Mouse (Mus musculus): ENCODE measurements around the gene Ankrd2. TPM values are rescaled to one million over a fixed set of nuclear protein-coding genes. Genes with fewer than 3 reads are reported as not detected.

Ankrd2 gene
- total RNA-seq, 2 experiments from 2014 or later = 121 to 331 TPM

GRCm38 (mm10) chr19:42045269-42046102 lies 9.7 kb downstream of the Ankrd2 start, which contains the start of gene Hoga1:
TSS of gene Hoga1 (plus strand) at chr19:42045610.
- intact Hi-C loops (cut with DNase I) = no loop called here
- peak; percentile 78 to 82 for DNase-seq

DNA sequence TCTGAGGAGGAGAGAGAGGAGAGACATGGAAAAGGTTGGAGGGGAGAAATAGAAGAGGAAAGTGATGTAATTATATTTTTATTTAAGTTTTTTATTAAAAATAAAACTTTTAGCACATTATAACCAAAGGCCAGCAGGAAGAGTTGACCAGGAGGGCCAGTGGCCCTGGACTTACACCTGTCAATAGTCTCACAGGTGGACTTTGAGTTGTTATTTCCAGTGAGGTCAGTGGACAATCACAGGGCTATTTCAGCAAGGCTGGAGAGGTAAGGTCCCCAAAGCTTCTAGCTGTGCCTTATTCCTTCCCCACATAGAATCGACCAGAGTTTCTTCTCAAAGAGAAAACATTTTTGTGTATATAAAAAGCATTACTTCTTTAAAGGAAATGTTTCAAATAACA lies 14.5 kb downstream of the Ankrd2 start:
- no peak for DNase-seq
- intact Hi-C loops (cut with DNase I) = no loop called here

DNA sequence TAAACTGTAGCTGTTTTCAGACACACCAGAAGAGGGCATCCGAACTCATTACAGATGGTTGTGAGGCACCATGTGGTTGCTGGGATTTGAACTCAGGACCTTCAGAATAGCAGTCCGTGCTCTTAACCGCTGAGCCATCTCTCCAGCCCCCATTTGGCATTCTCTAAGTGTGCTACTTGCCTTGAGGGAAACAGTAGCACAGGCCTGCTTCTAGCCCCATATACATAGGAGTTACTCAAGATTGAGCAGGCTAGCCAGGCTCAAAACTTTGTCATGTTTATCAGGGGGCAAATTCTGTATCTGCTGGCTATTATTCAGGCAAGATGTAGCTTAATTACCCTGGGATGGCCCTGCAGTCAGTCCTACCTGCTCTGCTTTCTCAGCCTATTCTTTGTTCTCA lies 15.6 kb downstream of the Ankrd2 start:
- no peak for DNase-seq
- intact Hi-C loops (cut with DNase I) = no loop called here

- DNase-seq = no peak
- intact Hi-C loops (cut with DNase I) = no loop called here
Observed at GRCm38 (mm10) chr19:42051948-42052347, 16.1 kb downstream of the Ankrd2 start, which contains the start of gene 4933411K16Rik. TSS of gene 4933411K16Rik (plus strand) at chr19:42052248.

GRCm38 (mm10) chr19:42054255-42054654 lies 18.5 kb downstream of the Ankrd2 start:
- intact Hi-C loops (cut with DNase I) = no loop called here
- DNase-seq = no peak

- peak; percentile 66 to 82 for DNase-seq
- intact Hi-C loops (cut with DNase I) = no loop called here
Observed at GRCm38 (mm10) chr19:42055881-42056280, 20.1 kb downstream of the Ankrd2 start.

DNA sequence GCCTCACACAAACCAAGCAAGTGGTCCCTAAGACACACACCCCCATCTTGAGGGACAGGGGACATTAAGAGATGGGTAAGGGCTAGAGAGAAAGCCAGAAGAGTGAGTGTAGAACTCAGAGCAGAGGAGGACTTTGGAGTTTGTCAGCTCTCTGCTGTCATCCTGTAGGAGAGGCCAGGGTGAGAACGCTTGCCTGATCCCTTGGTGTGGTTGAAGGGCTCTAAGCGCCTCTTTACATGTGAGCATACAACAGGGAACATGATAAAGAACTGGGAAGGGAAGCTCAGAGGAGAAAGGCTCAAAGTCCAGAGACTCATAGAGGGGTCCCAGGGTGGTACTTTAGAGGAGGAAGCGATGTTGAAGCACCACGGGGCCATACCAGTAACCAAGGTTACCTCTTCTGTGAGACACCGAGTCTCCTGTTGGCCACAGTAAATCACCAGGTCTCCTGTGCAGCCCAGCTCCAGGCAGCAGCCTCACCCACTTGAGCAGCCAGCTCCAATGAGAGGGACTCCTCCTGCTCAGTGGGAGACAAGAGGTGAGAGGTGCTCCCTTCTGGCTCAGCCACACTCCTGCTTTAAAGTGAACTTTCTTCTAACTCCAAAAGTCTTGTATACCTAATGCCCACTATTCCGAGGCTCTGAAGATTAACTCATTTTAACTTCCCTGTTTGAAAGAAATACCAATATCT lies 21.1 kb downstream of the Ankrd2 start:
- DNase-seq = no peak
- intact Hi-C loops (cut with DNase I) = no loop called here

DNA sequence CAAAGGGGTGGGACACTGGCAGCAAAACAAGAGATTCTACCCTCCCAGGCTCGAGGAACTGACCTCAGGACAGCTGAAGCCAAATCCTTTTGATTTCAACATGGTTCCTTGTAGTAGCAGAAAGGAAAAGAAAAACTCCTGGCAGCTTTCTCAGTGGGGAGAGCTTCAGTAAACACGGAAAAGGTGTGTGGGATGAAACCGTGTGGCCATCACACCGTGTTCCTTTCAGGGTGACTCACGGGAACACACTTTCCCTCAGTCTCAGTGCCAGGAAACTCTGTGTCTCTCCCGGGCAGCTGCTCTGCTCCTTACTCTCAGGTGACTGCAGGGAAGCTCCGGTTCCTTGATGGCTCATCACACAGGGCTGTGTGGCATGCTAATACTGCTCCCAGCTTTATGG lies 22.6 kb downstream of the Ankrd2 start:
- intact Hi-C loops (cut with DNase I) = no loop called here
- DNase-seq = no peak

DNA sequence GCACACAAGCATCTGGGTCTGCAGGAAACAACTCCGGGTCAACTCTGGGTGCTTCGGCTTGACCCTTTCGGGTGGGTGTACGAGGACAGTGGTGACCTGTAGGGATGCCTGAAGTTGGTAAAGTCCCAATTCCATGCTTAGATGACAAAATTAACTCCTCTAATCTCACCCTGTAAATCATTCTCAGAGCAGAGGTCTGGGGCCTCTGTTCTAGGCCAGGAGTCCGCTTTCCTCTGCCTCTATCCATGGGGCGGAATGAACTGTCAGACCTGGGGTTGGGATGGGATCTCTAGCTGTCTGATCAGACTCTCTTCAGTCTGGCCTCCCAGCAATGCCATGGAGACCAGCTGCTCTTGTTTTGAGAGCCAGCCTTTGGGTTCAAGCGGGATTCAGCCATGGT lies 25.6 kb downstream of the Ankrd2 start:
- intact Hi-C loops (cut with DNase I) = no loop called here
- no peak for DNase-seq

DNA sequence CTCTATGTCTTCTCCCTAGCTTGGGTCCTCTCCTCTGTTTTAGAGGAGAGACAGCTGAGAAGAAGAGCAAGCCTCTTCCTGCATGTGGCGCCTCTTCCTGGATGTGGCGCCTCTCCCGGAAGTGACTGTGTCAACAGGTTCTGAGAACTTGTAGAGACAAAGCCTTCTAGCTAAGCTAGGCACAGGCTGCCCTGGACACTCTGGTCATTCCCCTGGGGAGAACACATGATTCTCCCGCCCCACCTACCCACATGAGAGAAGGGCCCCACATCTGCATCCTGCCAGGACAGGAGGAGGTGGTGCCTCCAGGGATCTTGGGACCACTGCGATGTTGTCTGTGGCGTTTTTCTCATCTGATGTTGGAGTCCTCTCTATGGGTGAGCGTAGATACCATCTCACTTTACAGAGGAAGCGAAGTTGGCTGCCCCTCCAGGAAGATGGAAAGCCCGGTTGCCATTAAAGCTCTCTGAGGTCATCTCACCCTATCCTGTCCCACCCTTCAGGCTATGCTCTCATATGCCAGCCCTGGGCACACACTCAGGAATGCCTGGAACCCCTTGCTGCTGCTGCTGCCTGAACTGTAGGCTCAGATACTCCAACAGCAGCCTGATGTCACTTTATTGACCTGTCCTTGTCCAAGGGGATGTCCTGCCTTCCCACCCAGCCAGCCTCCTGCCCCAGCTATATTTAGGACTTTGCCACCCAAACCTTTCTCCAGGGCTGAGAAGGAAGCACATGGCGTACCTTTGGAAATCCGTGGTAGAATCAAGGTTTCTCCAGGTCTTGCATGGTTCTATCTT lies 32.8 kb downstream of the Ankrd2 start:
- intact Hi-C loops (cut with DNase I) = loop anchor here (2.0 kb wide), 1 partner anchor 34 kb away; the partner anchor contains the start of gene Ankrd2
- DNase-seq = peak; percentile 40 to 50

DNA sequence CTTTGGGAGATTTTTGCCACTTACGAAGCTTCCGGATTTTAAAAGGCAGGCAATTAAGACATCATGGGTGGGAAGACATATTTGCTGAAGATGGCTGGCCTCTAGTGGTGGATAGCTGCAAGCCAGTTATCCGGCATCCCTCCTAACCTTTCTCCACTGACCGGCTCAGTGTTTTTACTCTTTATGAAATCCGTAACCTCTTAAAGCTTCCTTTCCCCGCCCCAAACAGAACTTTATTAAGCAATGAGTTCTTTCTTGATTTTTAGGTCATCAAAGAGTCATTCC lies 33.4 kb downstream of the Ankrd2 start:
- DNase-seq = no peak
- intact Hi-C loops (cut with DNase I) = loop anchor here (2.0 kb wide), 1 partner anchor 34 kb away; the partner anchor contains the start of gene Ankrd2

DNA sequence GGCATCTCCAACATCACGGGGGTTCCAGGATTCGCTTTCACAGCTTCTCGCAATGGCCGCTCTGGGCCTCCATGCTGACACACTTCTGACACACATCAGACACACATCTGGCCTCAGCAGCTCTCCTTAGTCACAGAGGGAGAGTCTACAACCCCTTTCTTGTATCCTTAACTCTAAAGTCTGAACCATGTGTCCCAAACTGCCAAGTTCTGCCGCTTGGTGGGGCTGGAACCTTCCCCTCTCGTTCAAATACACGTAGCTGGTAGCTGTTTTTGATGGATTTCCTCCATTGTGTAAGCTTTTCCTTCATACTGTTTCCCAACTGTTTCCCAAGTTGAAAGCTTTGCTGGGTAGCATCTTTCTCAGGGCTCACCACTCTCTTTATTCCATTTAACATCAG lies 35.4 kb downstream of the Ankrd2 start:
- no peak for DNase-seq
- intact Hi-C loops (cut with DNase I) = no loop called here

DNA sequence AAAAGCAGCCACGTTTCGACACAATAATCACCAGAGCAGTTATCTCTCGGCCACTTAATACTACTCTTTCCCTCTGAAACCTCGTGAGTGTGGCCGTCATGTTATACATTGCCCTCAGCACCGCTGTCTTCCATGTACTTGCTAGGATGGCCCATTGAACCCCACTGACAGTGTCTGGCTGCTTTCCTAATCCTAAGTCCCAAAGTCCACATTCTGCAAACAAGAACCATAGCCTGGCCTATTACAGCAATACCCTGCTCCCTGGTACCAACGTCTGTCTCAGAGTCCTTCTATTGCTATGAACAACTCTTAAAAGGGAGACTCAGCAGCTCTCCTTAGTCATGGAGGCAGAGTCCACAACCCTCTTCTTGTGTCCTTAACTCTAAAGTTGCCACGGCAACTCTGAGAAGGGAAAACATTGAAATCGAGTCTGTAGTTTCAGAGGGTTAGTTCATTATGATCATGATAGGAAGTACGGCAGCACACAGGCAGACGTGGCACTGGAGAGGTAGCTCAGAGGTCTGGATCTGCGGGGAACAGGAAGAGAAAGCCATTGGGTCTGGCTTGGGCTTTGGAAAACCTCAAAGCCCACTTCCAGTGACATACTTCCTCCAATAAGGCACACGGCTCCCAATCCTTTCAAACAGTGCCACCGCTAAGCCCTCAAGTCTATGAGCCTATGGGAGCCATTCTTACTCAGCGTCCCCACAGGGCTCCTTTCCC lies 36.2 kb downstream of the Ankrd2 start:
- intact Hi-C loops (cut with DNase I) = no loop called here
- no peak for DNase-seq

DNA sequence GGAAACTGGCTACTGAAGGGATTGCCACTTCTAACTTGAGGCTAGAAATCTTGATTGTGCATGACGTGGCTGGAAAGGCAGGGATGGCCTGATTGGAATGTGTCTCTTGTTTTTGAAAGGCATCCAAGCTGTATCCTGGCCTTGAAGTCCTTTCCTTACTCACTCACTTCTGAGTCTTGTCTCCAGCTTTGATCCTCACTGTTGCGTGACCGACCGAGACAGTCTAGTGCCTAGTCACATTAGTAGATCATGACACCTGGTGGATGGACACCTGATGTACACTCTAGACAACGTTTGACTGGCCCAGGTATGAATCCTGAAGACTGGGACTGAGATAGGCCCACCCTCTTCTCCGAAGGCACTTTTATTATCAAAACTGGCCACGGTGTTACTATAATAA lies 37.0 kb downstream of the Ankrd2 start:
- DNase-seq = no peak
- intact Hi-C loops (cut with DNase I) = no loop called here

- intact Hi-C loops (cut with DNase I) = no loop called here
- no peak for DNase-seq
Observed at GRCm38 (mm10) chr19:42075051-42075450, 39.3 kb downstream of the Ankrd2 start.

DNA sequence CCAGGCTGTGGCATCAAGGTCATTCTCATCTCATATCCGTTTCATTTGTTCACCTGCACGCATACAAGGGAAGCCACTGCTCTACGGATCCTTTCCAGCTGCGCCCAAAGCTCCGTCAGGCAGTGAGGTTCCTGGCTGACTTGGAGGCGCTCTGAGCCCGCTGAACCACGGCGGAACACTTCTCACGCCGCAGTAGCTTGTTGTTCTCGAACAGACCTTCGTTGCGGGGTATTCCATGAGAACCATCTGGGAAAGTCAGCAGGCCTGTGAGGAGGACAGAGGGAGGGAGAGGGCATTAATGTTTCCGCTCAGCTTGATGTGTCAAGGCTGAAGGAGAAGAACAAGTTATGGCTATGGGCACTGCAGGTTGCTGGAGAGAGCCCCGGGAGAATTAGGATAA lies 40.2 kb downstream of the Ankrd2 start:
- intact Hi-C loops (cut with DNase I) = no loop called here
- no peak for DNase-seq

DNA sequence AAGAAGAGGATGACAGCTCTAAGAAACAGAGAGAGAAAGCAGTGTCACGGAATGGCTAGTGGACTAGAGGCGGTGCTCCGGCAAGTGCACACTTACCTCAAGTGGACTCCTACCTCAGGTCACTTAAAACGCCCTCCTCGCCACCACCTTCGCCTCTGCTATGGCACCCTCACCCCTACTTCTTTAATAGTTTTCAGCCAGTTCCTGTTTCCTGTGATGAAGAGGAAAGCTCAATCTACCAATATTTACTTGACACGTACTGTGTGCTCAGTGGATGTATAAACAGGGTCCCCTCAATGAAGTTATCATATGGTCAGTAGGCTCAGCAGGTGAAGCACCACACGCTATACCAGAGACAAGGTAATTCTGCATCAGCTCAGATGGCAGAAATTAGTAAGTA lies 42.8 kb downstream of the Ankrd2 start:
- no peak for DNase-seq

DNA sequence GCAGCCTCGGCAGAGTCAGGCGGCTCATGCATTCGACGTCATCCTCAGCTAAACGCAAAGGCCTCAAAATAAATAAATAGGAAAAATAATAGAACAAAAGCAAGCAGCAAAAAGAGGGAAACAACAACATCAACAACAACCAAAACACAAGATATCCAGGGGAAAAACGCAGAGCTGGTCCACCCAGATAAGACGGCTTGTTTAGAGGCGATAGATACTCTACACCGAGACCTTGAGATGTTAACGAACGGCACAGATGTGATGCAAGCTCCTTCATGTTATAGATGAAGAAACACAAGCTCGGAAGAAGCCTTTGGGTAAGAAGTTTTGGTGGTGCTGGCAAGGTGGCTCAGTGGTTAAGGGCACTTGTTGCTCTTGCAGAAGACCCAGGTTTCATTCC lies 43.2 kb downstream of the Ankrd2 start:
- DNase-seq = no peak
- intact Hi-C loops (cut with DNase I) = no loop called here

More for the DNA sequence above, 42.8 kb downstream of the Ankrd2 start:
- intact Hi-C loops (cut with DNase I) = no loop called here

- intact Hi-C loops (cut with DNase I) = no loop called here
Observed at GRCm38 (mm10) chr19:42079950-42080349, 44.1 kb downstream of the Ankrd2 start.

DNA sequence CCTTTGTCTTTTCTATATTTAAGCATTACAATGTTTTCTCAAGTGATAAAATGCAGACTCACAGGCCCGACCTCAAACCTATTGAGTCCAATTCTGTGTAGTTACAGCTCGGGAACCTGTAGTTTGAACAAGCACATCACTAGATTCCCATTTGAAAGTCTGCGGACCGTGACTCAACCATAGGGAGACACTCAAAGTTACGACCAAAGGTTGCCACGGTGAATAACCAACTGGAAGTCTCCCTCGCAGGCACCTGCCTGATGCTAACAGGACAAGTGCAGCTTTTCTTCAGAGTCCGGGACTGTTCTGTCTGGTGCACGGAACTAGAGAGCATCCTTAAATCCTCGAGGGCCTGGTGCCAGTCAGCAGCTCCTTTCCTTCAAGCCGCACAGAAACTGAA lies 44.7 kb downstream of the Ankrd2 start:
- intact Hi-C loops (cut with DNase I) = no loop called here
- no peak for DNase-seq

More at GRCm38 (mm10) chr19:42079950-42080349, 44.1 kb downstream of the Ankrd2 start:
- no peak for DNase-seq

Measured in gastrocnemius, postnatal 36 days (tissue).